Mouse (Mus musculus) kidney, adult 18-20 months (tissue): ENCODE measurements around the gene Prm1.
A peak's percentile ranks its signal among the peaks of the same experiment; 100 is the strongest.

Experiments
- DNase-seq: peaks from one replicate; pipeline ENCODE4 v3.0.0; 2021

The Prm1 gene

GRCm38 (mm10) chr16:10781862-10782371 lies 23.7 kb downstream of the Prm1 start:
- DNase-seq = no peak

GRCm38 (mm10) chr16:10780631-10781120 lies 25.0 kb downstream of the Prm1 start:
- DNase-seq = no peak

GRCm38 (mm10) chr16:10777579-10778160 lies 28.0 kb downstream of the Prm1 start:
- no peak for DNase-seq

- no peak for DNase-seq
Measured at GRCm38 (mm10) chr16:10776322-10776721, 29.3 kb downstream of the Prm1 start.

- no peak for DNase-seq
Measured at GRCm38 (mm10) chr16:10774726-10775125, 30.9 kb downstream of the Prm1 start.

GRCm38 (mm10) chr16:10773543-10773942 lies 32.1 kb downstream of the Prm1 start:
- DNase-seq = no peak

- DNase-seq = no peak
Measured at GRCm38 (mm10) chr16:10771769-10772510, 33.7 kb downstream of the Prm1 start.

- no peak for DNase-seq
Measured at GRCm38 (mm10) chr16:10770531-10771325, 34.9 kb downstream of the Prm1 start.

GRCm38 (mm10) chr16:10769661-10770060 lies 36.0 kb downstream of the Prm1 start:
- DNase-seq = no peak

GRCm38 (mm10) chr16:10768821-10769220 lies 36.8 kb downstream of the Prm1 start:
- DNase-seq = no peak

- peak; percentile 71 for DNase-seq
Measured at GRCm38 (mm10) chr16:10767158-10767557, 38.5 kb downstream of the Prm1 start.

GRCm38 (mm10) chr16:10764323-10764722 lies 41.3 kb downstream of the Prm1 start:
- no peak for DNase-seq

GRCm38 (mm10) chr16:10763540-10764264 lies 41.9 kb downstream of the Prm1 start:
- no peak for DNase-seq

GRCm38 (mm10) chr16:10762569-10763180 lies 43.0 kb downstream of the Prm1 start:
- DNase-seq = no peak

- DNase-seq = no peak
Measured at GRCm38 (mm10) chr16:10761182-10761581, 44.5 kb downstream of the Prm1 start.

GRCm38 (mm10) chr16:10756168-10756567 lies 49.5 kb downstream of the Prm1 start:
- no peak for DNase-seq

GRCm38 (mm10) chr16:10754521-10755296 lies 50.9 kb downstream of the Prm1 start:
- DNase-seq = no peak

- DNase-seq = no peak
Measured at GRCm38 (mm10) chr16:10749824-10750223, 55.8 kb downstream of the Prm1 start.

- DNase-seq = no peak
Measured at GRCm38 (mm10) chr16:10749226-10749625, 56.4 kb downstream of the Prm1 start.
